Mouse (Mus musculus) ES-CJ7 (cell line): ENCODE measurements at regions not wholly inside any gene's neighbourhood (a gene's known extent, or its start where the extent isn't known, plus 50 kb on each side); places are given as distances from the start of the nearest gene placed in this dataset.
"Not testable (repeated sequence)": the region's sequence is repeated elsewhere in the genome, so short reads cannot be mapped to it uniquely, and the experiment has no call there.

Experiments
- DNase-seq: peaks from one replicate; pipeline ENCODE4 v3.0.0; 2011; ENCODE audit warnings: low read depth, low spot score

- DNase-seq, result no peak
Measured at GRCm38 (mm10) chr3:98968811-98969210, 75.8 kb upstream of the Hao2 start.

GRCm38 (mm10) chr3:98975777-98976176, 82.7 kb upstream of the Hao2 start:
- peak; percentile 60 for DNase-seq

GRCm38 (mm10) chr3:98982787-98983186, 89.7 kb upstream of the Hao2 start:
- DNase-seq, result no peak

- not testable (repeated sequence) for DNase-seq
Measured at GRCm38 (mm10) chr3:98987266-98987665, 94.2 kb upstream of the Hao2 start.

- DNase-seq, result no peak
Measured at GRCm38 (mm10) chr3:98990801-98991200, 97.8 kb upstream of the Hao2 start.

- DNase-seq, result no peak
Measured at GRCm38 (mm10) chr3:98991276-98991675, 98.2 kb upstream of the Hao2 start.

GRCm38 (mm10) chr3:98994086-98994485, 101.0 kb upstream of the Hao2 start:
- no peak for DNase-seq

- DNase-seq, result no peak
Measured at GRCm38 (mm10) chr3:99030636-99031035, 110.2 kb upstream of the Wars2 start.

- no peak for DNase-seq
Measured at GRCm38 (mm10) chr3:99046190-99046589, 94.7 kb upstream of the Wars2 start.

GRCm38 (mm10) chr3:99047156-99047555, 93.7 kb upstream of the Wars2 start:
- DNase-seq, result no peak

- DNase-seq, result no peak
Measured at GRCm38 (mm10) chr3:99049305-99049704, 91.6 kb upstream of the Wars2 start.

- DNase-seq, result no peak
Measured at GRCm38 (mm10) chr3:99052176-99052575, 88.7 kb upstream of the Wars2 start.

GRCm38 (mm10) chr3:99067168-99067567, 73.7 kb upstream of the Wars2 start:
- DNase-seq, result no peak
